Mouse (Mus musculus) cerebellum, adult 11 months (tissue): ENCODE results near the gene Clip4.
"Not testable (repeated sequence)": the region's sequence is repeated elsewhere in the genome, so short reads cannot be mapped to it uniquely, and the experiment has no call there.

ENCODE experiments used
- DNase-seq: peaks from one replicate; pipeline ENCODE4 v3.0.0; 2022

Gene Clip4

DNA sequence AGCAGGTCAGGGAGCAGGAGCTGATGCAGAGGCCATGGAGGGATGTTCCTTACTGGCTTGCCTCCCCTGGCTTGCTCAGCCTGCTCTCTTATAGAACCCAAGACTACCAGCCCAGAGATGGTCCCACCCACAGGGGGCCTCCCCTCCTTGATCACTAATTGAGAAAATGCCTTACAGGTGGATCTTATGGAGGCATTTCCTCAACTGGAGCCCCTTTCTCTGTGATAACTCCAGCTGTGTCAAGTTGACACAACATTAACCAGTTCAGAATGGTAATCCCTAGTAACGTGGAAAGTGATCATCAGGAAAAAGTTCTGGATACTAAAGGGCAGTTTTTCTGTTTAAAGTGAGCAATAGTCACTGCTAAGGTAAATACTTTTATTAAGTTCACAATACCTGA lies at the start of gene Clip4:
Clip4 (plus strand) TSS at position 301 of the 400 bp plus-strand sequence.
- DNase-seq: not testable (repeated sequence)

DNA sequence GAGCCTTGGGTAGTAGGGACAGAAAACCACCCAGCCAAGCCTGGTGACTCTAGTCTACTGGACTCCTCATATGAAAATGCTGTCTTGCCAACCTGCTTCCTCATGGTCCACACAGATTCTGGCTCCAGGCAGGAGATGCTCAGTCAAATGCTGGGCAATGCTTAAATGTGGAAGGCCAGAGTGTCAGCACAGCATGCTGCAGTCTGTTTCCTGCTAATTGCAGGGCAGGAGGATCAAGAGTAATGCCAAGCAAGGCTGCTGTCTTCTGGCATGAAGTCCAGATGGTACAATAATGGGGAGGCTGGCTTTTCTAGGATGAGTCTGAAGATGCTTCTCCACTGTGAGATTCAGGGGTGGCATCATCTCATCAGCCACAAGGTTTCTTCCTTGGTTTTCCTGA lies 47.8 kb upstream of the Clip4 start:
- DNase-seq: peak; percentile 57

DNA sequence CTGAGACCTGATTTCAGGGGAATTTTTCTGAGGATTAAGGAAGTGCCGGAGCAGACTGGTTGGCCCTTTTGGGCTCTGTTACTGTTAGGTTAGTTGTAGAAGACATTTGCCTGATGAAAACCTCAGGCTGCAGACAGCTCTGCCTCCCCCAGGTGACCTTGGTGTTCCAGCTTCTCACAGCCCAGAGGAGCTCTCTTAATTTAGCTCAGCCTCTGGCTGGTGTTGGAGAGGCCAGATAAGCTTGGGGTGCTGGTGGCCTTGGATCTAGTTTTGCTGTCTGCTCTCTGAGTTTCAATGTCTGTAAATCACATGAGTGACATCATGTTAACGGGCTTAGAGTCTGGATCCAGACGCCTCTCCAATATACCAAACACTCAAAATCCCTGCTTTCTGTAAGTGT lies 47.3 kb upstream of the Clip4 start:
- DNase-seq: no peak

DNA sequence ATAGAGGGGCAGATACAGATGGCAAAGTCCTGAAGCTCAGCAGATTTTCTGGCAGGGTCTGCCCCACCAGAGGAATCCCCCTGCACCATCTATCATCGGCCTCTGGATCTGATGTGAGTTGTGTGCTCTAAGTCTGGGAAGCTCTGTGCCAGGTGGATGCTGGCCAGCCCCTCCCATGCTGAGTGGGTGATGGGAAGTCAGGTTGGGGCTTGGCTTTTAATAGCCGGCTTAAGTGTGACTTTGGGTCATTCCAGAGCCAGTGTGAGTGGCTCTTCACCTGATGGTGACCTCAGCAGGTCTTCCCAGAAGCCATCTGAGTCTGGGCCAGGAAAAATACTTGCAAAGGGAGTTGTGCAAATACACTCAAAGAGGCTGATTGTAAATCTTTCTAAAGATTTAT lies 37.6 kb upstream of the Clip4 start:
- DNase-seq: no peak

DNA sequence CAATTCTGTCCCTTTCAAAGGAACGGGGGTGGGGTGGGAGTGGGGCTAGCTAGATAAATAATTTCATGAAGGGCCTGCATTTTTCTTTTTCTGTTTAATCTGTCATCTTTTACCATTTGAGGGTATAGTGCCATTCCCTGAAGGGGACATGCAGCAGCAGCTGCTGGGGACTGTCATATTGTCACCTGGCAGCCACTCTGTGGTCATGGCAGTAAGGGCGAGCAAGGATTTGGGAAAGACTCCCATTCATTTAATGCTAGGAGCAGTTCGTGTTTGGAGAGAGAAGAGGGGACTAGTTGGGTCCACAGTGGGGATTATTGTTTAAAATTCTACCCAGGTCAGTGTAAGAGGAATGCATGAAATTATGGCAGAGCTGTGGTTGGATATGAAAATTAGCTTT lies 31.8 kb upstream of the Clip4 start:
- no peak for DNase-seq

DNA sequence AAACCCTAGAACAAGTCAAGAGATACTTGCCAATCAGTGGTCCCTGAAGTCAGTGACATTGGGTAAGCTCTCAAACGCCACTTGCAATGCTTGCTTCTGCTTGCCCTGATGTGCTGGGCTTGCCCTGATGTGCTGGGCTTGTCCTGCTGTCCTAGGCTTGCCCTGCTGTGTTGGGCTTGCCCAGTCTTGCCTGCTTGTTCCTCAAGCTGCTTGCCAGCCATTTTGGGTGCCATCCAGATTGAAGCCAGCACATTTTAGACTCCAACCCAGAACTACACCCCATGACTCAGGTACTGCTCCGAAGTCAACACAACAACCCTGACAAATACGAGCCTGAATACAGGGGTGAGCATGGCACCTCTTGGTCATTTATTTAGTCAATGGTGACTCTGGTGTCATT lies 26.1 kb upstream of the Clip4 start:
- DNase-seq: no peak

DNA sequence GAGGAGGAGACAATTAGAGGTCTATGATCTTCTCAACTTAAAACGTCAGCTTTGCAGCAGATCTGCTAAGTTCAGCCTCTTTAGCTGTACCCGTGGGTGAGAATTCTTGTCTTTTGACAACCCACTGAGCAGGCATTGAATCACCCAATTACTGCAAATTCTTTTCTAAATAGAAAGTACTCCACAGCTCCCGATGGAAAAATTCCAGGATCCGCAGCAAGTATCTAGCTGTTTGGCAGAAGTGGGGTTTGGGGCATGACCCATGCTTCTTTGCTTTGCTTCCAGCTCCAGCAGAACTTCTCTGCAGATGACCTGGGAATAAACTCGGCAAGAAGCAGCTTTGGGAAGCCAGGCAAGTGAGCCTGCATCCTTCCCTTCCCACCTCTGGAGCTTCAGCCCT lies 25.3 kb upstream of the Clip4 start:
- DNase-seq: no peak

DNA sequence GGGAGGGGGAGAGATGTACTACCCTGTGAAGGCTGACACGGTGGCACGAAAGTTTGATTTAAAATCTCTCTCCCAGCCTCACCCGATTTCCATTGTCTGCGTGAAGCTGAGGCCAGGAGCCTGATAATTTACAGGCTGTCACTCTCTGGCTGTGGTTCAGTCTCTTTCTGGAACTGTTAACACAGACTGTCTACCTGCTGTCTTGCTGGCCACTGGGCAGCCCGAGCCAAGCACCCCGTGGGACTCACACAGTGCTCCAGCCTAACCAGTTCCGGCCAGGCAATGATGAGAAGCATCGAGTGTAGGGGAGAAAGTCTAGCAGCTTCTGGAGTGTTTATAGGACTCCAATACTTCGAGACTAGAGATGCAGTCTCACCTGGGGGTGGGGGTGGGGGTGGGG lies 22.2 kb upstream of the Clip4 start:
- DNase-seq: peak; percentile 35

DNA sequence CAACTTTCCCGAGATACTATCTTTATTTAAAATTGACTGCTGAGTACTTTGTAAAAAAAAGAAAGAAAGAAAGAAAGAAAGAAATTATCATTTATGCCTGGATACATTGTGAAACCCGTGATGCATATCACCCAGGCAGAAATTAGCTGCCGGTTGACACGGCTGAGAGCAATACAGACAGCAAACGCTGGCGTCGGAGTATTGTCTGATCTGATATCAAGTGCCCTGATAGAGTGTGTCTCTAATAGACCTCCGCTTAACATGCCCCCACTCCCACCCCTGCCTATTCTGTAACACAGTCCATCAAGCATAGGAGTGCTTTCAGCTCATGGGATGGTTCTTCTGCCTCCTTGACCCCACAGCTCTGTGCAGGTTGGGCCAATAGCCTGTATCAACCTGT lies 20.7 kb upstream of the Clip4 start:
- no peak for DNase-seq

DNA sequence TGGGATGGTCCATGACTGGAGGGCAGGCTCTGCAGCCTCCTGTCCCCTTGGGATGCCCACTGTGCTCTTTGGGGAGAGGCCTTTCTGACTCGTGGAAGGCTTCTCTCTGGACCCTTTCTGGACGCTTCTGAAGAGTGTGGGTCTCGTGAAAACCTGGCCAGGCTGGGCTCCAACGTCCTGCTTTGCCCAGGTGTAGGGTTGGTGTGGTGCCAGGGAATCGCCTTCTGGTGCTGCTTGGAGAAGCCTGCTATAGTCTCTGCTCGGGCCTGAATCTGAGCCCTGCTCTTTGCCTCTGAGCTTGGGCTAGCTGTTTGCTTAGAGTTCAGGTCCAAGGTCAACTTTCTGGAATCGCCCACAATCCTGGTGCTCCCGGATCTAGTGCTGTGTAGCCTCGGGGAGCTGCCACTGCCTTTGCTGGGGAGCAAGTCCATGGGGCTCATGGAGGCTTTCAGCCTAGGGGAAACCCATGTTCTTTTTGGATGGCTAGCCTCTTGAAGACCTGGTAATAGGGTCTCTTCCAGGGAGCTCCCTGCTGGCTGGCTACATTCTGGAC lies 18.6 kb upstream of the Clip4 start:
- no peak for DNase-seq

DNA sequence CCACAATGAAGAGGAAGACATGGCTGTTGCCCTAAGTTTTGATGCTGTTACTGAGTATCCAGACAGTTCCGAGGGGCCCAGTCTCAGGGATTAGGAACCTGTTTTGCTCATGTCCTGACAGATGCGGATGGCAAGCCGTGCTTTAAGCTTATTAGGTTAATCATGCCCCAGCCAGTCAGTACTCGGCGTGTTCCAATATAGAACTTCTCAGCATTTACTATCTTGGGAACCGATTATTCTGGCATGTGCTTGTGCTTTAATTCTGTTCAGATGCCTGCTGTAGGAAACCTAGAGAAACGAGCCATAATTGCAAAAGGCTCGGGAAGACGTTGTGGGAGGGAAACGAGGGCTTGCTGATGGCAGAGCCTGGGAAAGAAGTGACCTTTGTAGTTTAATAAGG lies 15.4 kb upstream of the Clip4 start, which contains the start of gene Pcare:
Pcare (minus strand) TSS at position 64 of the 400 bp plus-strand sequence.
- no peak for DNase-seq

DNA sequence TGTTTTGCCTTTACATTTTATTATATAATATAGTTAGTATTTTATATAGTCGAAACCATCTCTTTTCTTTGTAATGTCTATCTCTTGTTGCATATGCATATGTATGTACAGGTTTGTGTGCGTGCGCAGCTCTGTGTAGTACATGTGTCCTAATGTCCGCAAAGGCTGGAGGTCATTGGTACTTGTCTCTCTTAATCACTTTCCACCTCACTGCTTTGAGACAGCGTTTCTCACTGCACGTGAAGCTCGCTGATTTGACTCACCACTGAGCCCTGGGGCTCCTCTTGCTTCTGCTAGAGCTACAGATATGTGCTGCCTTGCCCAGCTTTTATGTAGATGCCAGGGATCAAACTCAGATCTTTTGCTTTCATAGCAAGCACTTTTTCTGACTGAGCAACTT lies 7.7 kb upstream of the Clip4 start:
- DNase-seq: no peak

DNA sequence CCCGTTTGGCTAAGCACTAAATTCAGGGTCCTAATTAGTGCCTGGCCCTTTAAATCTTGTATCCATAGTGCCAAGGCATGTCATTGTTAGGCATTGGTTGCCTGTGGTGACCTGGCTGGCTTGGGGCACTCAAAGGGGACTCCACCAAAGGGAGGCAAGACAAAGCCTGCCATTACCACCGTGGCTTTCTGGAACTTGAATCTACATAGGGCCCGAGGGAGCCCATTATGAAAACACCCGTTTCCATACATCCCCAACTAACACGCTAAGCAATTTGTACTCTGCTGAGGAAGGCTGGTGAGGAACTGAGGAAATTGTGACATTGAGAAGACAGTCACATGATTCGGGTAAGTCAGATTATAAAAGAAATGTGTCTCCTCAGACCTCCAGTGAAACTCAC lies 1.3 kb downstream of the Clip4 start:
- no peak for DNase-seq

DNA sequence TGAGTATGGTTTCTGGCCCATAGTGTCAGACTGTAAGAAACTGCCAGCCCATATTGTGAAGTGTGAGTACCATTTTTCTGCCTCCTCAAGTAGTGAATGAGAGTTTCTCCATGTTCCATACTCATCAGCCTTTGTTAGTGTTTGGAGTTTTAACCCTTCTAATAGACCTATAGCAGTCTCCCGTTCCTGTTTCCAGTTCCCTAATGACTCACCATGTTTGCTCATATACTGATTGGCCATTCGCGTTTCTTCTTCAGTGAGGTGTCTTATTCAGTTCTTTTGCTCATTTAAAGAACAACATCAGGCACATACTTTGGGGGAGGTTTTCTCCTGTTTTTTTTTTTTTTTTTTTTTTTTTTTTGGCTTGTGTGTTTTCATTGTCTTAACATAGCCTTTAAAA lies 2.4 kb downstream of the Clip4 start:
- no peak for DNase-seq

DNA sequence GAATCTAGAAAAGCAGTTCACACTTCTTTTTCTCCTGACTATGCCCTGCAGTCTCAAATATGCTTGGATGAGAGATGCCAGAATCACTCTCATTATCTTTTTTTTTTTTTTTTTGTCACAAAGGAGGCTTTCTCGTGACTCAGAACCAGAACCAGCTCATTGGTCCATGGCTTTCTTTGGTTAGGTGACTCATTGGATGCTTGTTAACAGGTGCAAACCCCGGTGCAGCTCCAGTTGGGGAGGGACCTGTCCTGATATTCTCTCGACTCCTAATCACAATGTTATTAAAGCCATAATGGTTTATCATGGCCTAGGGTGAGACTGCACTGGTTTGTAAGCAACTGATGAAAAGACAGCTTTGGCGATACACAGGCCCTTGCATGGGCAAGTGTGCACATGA lies 5.9 kb downstream of the Clip4 start:
- no peak for DNase-seq

DNA sequence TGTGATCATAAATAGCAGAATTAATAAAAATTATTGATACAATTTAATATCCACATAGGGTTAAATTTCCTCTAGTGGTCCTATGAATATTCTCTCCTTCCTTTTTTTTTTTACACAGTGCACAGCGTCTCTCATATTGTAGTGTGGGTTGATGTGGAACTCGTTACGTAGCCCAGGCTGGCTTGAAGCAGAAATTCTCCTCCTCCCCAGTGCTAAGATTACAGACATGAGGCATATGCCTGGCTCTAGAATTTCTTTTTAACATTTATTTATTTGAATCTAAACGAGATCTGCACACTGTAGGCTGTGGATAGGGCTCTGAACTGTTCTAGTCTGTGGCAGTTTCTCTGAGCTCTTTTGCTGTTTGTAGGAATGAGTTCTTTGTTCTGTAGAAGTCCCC lies 7.0 kb downstream of the Clip4 start:
- DNase-seq: no peak

DNA sequence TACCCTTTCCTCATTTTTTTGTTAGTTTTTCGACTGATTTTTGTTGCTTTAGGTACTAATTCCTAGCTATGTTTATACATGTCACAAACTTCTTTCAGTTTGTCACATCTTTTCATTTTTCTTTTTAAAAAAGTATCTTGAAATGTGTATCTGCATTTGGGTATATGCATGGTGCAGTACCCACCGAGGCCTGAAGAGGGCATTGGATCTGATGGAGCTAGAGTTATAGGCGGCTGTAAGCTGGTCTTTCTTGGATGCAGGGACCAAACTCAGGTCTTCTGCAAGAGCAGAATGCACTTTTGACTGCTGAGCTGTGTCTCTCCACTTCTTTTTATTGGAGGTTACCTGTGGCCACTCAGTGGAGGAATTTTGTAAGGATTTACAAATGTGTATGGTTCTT lies 10.4 kb downstream of the Clip4 start:
- no peak for DNase-seq

DNA sequence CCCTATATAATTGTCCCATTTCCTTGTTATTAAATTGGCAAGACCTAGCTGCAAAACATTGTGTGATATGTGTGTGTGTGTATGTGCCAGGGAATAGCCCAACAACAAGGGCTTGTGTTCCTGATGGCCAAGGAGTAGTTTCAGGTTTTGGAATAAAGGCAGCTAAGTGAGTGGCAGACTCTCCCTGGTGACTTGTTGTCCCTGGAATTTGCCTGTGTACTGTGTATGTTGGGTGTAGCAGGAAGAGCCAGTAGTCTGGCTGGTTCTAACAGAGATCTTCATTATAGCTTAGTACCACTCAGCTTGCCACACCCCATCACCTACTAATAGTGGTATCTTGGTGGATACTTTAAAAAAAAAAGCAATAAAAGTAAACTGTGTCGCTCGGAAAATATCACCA lies 12.2 kb downstream of the Clip4 start:
- no peak for DNase-seq

DNA sequence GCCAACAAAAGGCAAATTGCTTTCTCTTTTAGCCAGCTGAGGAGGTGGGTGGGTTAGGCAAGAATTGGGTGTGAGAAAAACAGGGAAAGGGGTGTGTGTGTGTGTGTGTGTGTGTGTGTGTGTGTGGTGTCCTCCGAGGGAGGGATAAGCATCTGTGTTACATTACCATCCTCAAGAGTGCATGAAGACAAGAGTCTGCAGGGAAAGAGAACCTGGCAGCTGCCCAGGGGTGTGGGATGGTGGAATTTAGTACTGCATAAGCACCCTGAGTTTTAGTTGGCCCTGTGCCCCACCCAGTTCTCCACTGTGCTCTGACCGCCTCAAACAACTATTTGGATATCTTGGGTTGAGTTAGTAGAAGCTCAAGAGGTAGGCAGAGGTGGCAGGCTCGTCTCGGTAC lies 12.7 kb downstream of the Clip4 start:
- no peak for DNase-seq

DNA sequence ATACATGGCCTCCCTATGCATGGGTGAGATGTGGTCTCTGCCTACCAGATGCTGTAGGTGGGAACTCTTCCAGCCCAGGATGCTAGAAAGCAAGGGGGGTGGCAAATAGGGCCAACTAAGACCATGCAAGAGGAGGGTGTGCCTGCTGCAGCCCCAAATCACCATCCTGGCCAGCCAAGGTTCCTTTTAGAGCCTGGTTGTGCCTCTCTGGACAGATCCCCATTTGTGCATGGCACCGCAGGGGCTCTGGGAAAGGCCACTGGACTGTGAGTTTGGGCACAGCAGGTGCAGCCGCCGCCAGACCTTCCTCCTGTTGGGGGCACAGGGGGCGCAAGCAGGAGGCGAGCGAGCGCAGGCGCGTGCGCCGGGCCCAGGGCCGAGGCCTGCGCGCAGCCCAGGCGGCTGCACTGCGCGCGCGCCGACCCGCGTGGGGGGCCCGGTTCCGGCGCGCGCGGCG lies 14.0 kb downstream of the Clip4 start:
- no peak for DNase-seq

DNA sequence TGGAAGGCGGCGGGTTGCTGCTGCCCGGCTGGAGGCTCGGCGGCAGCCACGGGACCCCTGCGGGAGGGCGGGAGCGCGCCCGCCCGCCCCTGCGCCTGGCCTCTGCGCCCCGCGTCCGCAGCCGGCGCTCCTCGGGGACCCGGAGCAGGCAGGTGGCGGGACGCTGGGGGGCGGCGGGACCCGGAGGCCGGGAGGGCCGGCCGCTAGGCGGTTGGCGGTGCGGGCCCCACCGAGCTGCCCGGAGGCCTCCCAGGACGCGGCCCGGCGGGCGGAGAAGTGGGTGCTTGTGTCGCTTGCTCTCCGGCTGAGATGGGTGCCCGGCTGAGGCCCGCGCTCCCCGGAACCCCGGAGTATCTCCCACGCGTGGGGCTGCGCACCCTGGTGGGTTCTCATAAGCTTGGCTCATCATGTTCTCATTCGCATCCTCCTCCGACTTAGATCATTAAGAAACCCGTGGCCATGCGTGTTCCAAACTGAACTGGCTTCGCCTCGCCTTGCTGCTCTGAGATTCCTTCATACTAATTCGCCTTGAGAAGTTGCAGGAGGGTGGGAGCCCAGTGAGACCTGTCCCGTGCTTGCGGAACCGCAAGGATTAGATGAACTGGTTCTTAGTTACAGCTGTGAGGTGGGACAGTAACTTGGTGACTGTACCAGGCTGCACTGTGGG lies 14.6 kb downstream of the Clip4 start:
- no peak for DNase-seq

DNA sequence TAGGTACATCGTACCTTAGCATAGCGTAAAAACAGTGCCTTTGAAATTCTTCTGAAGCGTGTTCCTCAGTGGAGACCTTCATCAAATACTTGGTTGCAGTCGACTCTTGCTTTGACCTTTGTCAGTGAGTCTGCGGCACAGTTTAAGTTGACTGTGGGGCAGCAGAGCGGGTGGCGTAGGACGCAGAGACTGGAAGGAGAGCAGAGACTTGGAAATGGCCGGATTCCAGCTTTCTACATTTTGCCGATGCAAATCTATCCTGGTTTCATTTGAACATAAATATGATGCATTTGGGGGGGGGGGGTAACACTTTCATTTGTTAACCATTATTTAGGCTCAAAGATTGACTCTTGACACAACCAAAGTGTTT lies 15.1 kb downstream of the Clip4 start:
- DNase-seq: no peak

DNA sequence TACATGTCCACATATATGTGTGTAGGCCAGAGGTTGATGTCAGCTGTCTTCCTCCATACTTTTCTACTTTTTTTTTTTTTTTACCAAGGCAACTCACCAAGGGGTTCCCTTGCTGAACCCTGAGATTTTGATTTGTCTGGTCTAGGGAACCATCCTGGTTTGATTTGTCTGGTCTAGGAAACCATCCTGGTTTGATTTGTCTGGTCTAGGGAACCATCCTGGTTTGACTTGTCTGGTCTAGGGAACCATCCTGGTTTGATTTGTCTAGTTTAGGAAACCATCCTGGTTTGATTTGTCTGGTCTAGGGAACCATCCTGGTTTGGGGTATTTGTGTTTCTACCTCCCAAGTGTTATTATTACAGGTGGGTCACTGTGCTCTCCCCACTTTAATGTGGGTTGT lies 18.2 kb downstream of the Clip4 start:
- no peak for DNase-seq

DNA sequence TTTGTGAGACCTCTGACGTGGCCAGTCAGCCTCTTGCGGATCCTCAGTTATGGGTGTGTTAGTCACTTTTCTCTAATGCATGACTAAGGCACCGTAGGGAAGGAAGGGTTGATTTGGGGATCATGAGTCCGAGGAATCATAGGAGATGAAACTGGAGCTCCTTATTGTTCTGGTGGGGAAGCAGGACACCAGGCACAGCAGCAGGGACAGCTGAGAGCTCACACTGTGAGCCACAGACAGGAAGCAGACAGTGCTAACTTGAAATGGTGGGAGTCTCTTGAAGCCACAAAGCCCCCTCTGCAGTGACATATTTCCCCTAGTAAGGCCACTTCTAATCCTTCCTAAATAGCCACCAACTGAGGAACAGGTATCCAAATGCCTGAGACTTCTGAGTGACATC lies 22.8 kb downstream of the Clip4 start:
- DNase-seq: no peak

DNA sequence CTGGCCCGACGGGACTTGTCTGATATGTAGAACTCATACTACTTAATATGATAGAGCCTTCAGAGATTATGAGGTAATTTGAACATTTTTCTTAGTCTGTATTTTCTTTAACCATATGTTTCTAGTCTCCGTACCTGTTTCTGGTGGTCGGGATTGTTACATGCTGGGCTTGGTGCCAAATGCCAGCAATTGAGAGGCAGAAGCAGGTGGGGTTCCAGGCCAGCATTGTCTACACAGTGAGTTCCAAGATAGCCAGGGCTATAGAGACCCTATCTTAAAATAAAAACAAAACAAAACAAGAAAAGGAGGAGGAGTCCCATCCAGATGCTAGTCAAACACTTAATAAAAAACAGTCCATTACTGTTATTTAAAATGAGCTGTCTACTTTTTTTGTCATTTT lies 23.3 kb downstream of the Clip4 start:
- DNase-seq: no peak
